Mouse (Mus musculus): ENCODE measurements around the gene Aff4.

- TF ChIP-seq CHD2 (IDR thresholded peaks at IDR 0.05; ENCODE audit: low read depth, low read length) (no peak), ZNF384 (IDR thresholded peaks at IDR 0.05; ENCODE audit: low read depth, low read length) (no peak), MAFK (IDR thresholded peaks at IDR 0.05; ENCODE audit: insufficient read depth, low read depth, low read length) (no peak)
Observed at GRCm38 (mm10) chr11:53358504-53359155, 8.0 kb downstream of the Aff4 start.
